ENCODE assay signal across 9 mouse cellular contexts in genomic region chr6:29915836-29916235, GRCm38 (mm10). TPM values are rescaled to one million over a fixed set of nuclear protein-coding genes. Genes with fewer than 3 reads are reported as not detected.
A peak's percentile ranks its signal among the peaks of the same experiment; 100 is the strongest.
DNase-seq lines count a peak whose midpoint lies in the region; ATAC-seq and TF ChIP-seq lines count a peak whose summit lies in the region.
"Had no signal": no experiment of that assay in that cellular context is flagged by ENCODE, and none has a peak within 500 bp of the region (broad histone marks: within the 10 kb centered on the region; RNA-seq: fewer than 3 reads in every experiment).

No protein-coding gene starts in this region.

- H3K27ac ChIP-seq in forebrain, embryonic 11.5 days (ENCODE audit: low read depth, low read length): no peak overlapping the region
- H3K27ac ChIP-seq in forebrain, embryonic 15.5 days (replicated peaks): no peak overlapping the region
- no peak overlapping the region for H3K27ac ChIP-seq in kidney, embryonic 16.5 days (ENCODE audit: low read length)
- no peak overlapping the region for H3K27ac ChIP-seq in kidney, adult 2 months (ENCODE audit: insufficient read depth, low read depth, low read length)
- no peak overlapping the region for H3K27ac ChIP-seq in liver, embryonic 13.5 days
- no peak overlapping the region for H3K27ac ChIP-seq in thymus, adult 2 months (ENCODE audit: control insufficient read depth, insufficient read depth, low read length)

- DNase-seq in forebrain, embryonic 11.5 days (ENCODE audit: low spot score): no peak
- DNase-seq in kidney, adult 2 months: no peak
- peak; percentile 53 for DNase-seq in ZHBTc4 (ENCODE audit: low read depth, low spot score)
- no peak for DNase-seq in liver, embryonic 13.5 days
- no peak for DNase-seq in gastrocnemius, adult 8-10 months (ENCODE audit: low spot score in 2 of 2)
- no peak for DNase-seq in thymus, adult 2 months
- DNase-seq: kidney, postnatal 10 days had no signal

- peak overlapping the region; percentile 91; the same call in 1 of the 2 replicates for H3K4me2 ChIP-seq in forebrain, embryonic 11.5 days (ENCODE audit: low read depth, low read length, severe bottlenecking)
- H3K4me2 ChIP-seq in forebrain, embryonic 15.5 days (replicated peaks): no peak overlapping the region
- H3K4me2 ChIP-seq in kidney, embryonic 16.5 days (replicated peaks; ENCODE audit: low read depth, low read length): peak overlapping the region; percentile 98; the same call in 1 of the 2 replicates
- H3K4me2 ChIP-seq in liver, embryonic 13.5 days: peak overlapping the region; percentile 98

- H3K9ac ChIP-seq in forebrain, embryonic 11.5 days (ENCODE audit: low read length): no peak overlapping the region
- no peak overlapping the region for H3K9ac ChIP-seq in forebrain, embryonic 15.5 days (replicated peaks)
- H3K9ac ChIP-seq in kidney, embryonic 16.5 days (replicated peaks; ENCODE audit: low read length): no peak overlapping the region
- H3K9ac ChIP-seq in liver, embryonic 13.5 days: 0 out of 2 replicates have a peak overlapping the region, but pooled peaks have one; percentile 67

- no peaks in the 10 kb centered on the region for H3K4me1 ChIP-seq in forebrain, embryonic 11.5 days (replicated peaks; ENCODE audit: control insufficient read depth, insufficient read depth, low read length)
- peaks cover 9% of the 10 kb centered on the region for H3K4me1 ChIP-seq in forebrain, embryonic 15.5 days
- H3K4me1 ChIP-seq in kidney, embryonic 16.5 days (ENCODE audit: insufficient read depth, low read length): peaks cover 7% of the 10 kb centered on the region
- peaks cover 6% of the 10 kb centered on the region; the same call in 1 of the 2 replicates for H3K4me1 ChIP-seq in kidney, adult 2 months (ENCODE audit: control insufficient read depth, insufficient read depth, low read length)
- H3K4me1 ChIP-seq in liver, embryonic 13.5 days (replicated peaks): peaks cover 20% of the 10 kb centered on the region
- H3K4me1 ChIP-seq in thymus, adult 2 months (replicated peaks; ENCODE audit: control insufficient read depth, insufficient read depth, low read length): peaks cover 9% of the 10 kb centered on the region

- no peak for TF ChIP-seq CTCF in kidney, adult 2 months (conservative IDR thresholded peaks at IDR 0.05; ENCODE audit: insufficient read depth, insufficient read length, low read depth, low read length)
- TF ChIP-seq CTCF in thymus, adult 2 months (IDR thresholded peaks at IDR 0.05; ENCODE audit: borderline replicate concordance, control insufficient read depth, extremely low read depth, insufficient read depth, low read length, poor library complexity): no peak

- ATAC-seq in forebrain, embryonic 11.5 days (replicated peaks; ENCODE audit: low FRiP score): no peak
- no peak for ATAC-seq in forebrain, embryonic 15.5 days (replicated peaks)
- ATAC-seq in kidney, embryonic 16.5 days (ENCODE audit: low FRiP score, low TSS enrichment): no peak
- ATAC-seq in liver, embryonic 13.5 days (ENCODE audit: low read depth): no peak

- no peaks in the 10 kb centered on the region for H3K36me3 ChIP-seq in forebrain, embryonic 11.5 days (ENCODE audit: control insufficient read depth, insufficient read depth, low read length)
- no peaks in the 10 kb centered on the region for H3K36me3 ChIP-seq in forebrain, embryonic 15.5 days
- H3K36me3 ChIP-seq in kidney, embryonic 16.5 days (ENCODE audit: insufficient read depth, low read length): 0 out of 2 replicates have a peak, but pooled peaks cover 2% of the 10 kb centered on the region
- H3K36me3 ChIP-seq in kidney, adult 2 months (ENCODE audit: control insufficient read depth, insufficient read depth, low read length): no peaks in the 10 kb centered on the region; the same call in 1 of the 2 replicates
- no peaks in the 10 kb centered on the region for H3K36me3 ChIP-seq in liver, embryonic 13.5 days
- no peaks in the 10 kb centered on the region for H3K36me3 ChIP-seq in thymus, adult 2 months (ENCODE audit: control insufficient read depth, insufficient read depth, low read length)

- no peaks in the 10 kb centered on the region for H3K9me3 ChIP-seq in forebrain, embryonic 11.5 days (ENCODE audit: control insufficient read depth, low read length)
- H3K9me3 ChIP-seq in forebrain, embryonic 15.5 days: no peaks in the 10 kb centered on the region
- no peaks in the 10 kb centered on the region for H3K9me3 ChIP-seq in kidney, embryonic 16.5 days (ENCODE audit: low read length)
- no peaks in the 10 kb centered on the region for H3K9me3 ChIP-seq in liver, embryonic 13.5 days (replicated peaks)

- peaks cover 13% of the 10 kb centered on the region for H3K27me3 ChIP-seq in forebrain, embryonic 11.5 days (ENCODE audit: control insufficient read depth, insufficient read depth, low read length)
- peaks cover 15% of the 10 kb centered on the region; the same call in 1 of the 2 replicates for H3K27me3 ChIP-seq in forebrain, embryonic 15.5 days
- H3K27me3 ChIP-seq in kidney, embryonic 16.5 days (ENCODE audit: insufficient read depth, low read length): peaks cover 19% of the 10 kb centered on the region
- H3K27me3 ChIP-seq in kidney, adult 2 months (replicated peaks; ENCODE audit: control insufficient read depth, insufficient read depth, low read length): no peaks in the 10 kb centered on the region; the same call in 1 of the 2 replicates
- H3K27me3 ChIP-seq in liver, embryonic 13.5 days: peaks cover 57% of the 10 kb centered on the region
- H3K27me3 ChIP-seq in thymus, adult 2 months (ENCODE audit: control insufficient read depth, insufficient read depth, low read length): no peaks in the 10 kb centered on the region

- no peak overlapping the region for H3K4me3 ChIP-seq in forebrain, embryonic 11.5 days (ENCODE audit: low read depth, low read length)
- H3K4me3 ChIP-seq in forebrain, embryonic 15.5 days: no peak overlapping the region
- H3K4me3 ChIP-seq in kidney, embryonic 16.5 days (ENCODE audit: low read length): no peak overlapping the region
- H3K4me3 ChIP-seq in kidney, adult 2 months (ENCODE audit: insufficient read depth, low read depth, low read length): no peak overlapping the region
- H3K4me3 ChIP-seq in liver, embryonic 13.5 days (replicated peaks): peak overlapping the region; percentile 81; the same call in 1 of the 2 replicates
- no peak overlapping the region for H3K4me3 ChIP-seq in thymus, adult 2 months (ENCODE audit: control insufficient read depth, insufficient read depth, low read length)

- no peak for TF ChIP-seq POLR2A in kidney, adult 2 months (IDR thresholded peaks at IDR 0.05; ENCODE audit: low read depth, low read length)
- no peak for TF ChIP-seq POLR2A in thymus, adult 2 months (IDR thresholded peaks at IDR 0.05; ENCODE audit: control insufficient read depth, extremely low read depth, insufficient read depth, low read length, poor library complexity)

- WGBS in forebrain, embryonic 11.5 days: 34% methylated on average over 9 of the region's 9 CpGs
- WGBS in forebrain, embryonic 15.5 days: 35% methylated on average over 9 of the region's 9 CpGs
- 40% methylated on average over 9 of the region's 9 CpGs for WGBS in kidney, embryonic 16.5 days
- WGBS in kidney, adult 2 months: 58% methylated on average over 9 of the region's 9 CpGs
- WGBS in liver, embryonic 13.5 days (ENCODE audit: insufficient replicate concordance): 42% methylated on average over 9 of the region's 9 CpGs
- WGBS in thymus, adult 2 months: 80% methylated on average over 9 of the region's 9 CpGs

RNA-seq across cellular contexts. Expression of gene Strip2, which starts 1.0 kb away (rescaled TPM):
- 0.48 and 0.77 TPM in 2 replicates for polyA plus RNA-seq in forebrain, embryonic 11.5 days (2014; fragmentation: Nextera tagmentation; extraction: Ambion mirVana)
- 2.4 and 3.0 TPM in 2 replicates for polyA plus RNA-seq in forebrain, embryonic 15.5 days (2015; fragmentation: Nextera tagmentation; extraction: Ambion mirVana)
- 1.5 and 1.7 TPM in 2 replicates for polyA plus RNA-seq in kidney, embryonic 16.5 days (2015; fragmentation: Nextera tagmentation; extraction: Ambion mirVana)
- 1.2 and 1.4 TPM in 2 replicates for polyA plus RNA-seq in kidney, adult 2 months (2012; rRNA removed)
- polyA plus RNA-seq in liver, embryonic 13.5 days (2015; fragmentation: Nextera tagmentation; extraction: Ambion mirVana): 0.44 and 0.60 TPM in 2 replicates
- under 1 TPM; 0.75 to 0.99 (median 0.88) TPM for total RNA-seq in gastrocnemius, adult 8-10 months (2022)
- polyA plus RNA-seq in thymus, adult 2 months (2012; rRNA removed): 4.9 and 6.6 TPM in 2 replicates
